Mouse (Mus musculus) lung, adult 2 months (tissue): Measurements from ENCODE around the gene Spata20.

ENCODE experiments used
- CTCF ChIP-seq: fragments of 200-500 bp; IDR thresholded peaks from 2 replicates; pipeline ENCODE4 v1.5.1; 2011; ENCODE audit warnings: mild to moderate bottlenecking, low read length, control low read depth; ENCODE audit not compliant: insufficient read depth
- POLR2A ChIP-seq: fragments of 200-500 bp; IDR thresholded peaks from 2 replicates; pipeline ENCODE4 v1.6.1; 2011; ENCODE audit warnings: low read depth, mild to moderate bottlenecking, control low read depth, low read length, borderline replicate concordance; ENCODE audit errors: extremely low read depth

DNA sequence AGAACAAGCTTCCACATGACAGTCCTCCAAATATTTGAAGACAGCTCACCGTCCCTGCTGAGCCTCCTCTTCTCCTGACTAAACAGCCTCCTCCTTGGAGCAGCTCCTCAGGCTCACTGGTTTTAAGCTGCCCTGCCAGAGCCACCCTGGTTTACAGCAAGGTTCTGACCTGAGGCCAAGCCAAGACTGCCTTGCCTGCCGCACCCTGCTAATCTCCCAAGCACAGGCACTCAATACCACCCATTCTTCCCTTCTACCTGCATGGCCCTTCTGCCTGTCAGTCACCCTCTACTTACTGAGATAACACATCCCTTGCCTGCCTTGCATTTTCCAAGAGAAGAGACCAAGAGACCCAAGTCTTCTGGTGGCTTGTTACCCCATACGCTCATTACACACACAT, 29.6 kb downstream of the Spata20 start:
- no peak for TF ChIP-seq CTCF
- no peak for TF ChIP-seq POLR2A
